ENCODE assay signal across 8 mouse cellular contexts in the genomic region with DNA sequence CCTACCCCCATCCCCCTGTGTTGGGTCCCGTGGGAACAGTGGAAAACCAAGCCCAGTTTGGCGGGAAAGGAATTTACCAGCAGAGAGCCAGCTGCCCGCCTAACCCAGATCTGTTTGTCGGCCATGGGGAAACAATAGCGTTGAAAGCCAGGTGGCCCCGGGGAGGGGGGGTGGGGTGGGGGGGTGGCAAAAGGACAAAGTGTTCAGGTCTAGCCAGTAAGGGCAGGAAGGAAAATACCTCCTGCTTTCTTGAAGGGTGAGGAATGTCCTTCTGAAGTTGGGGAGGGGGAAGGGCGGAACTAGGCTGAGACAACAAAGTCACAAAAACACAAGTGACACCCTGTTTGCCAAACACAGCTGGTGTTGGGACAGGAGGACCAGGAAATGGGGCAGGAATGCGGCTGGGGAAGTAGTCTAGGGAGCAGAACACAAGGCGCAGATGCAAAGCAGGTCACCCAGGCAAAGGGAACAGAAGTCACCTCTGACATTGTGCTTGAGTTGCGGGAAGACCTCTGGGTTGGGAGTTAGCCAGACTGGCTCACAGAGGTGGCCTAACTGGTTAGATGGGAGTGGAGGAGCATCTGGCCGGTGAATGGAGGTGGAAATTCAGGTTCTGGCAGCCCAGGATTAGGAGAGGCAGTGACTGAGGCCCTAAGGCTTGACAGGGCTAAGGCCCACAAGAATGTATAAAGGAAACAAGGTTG. TPM values are rescaled to one million over a fixed set of nuclear protein-coding genes. Genes with fewer than 3 reads are reported as not detected.
DNase-seq lines count a peak whose midpoint lies in the region; ATAC-seq lines count a peak whose summit lies in the region.

No protein-coding gene starts in this region.

- no peak for ATAC-seq in liver, embryonic 11.5 days (replicated peaks; ENCODE audit: low FRiP score)

- peak overlapping the region; percentile 61; the same call in 1 of the 2 replicates for H3K27ac ChIP-seq in brown adipose tissue, adult 24 weeks (replicated peaks; ENCODE audit: low read depth, low read length)
- H3K27ac ChIP-seq in liver, embryonic 11.5 days (ENCODE audit: low read depth, low read length): no peak overlapping the region

- no peak overlapping the region for H3K4me3 ChIP-seq in brown adipose tissue, adult 24 weeks (ENCODE audit: insufficient read depth, low read depth, low read length)
- no peak overlapping the region for H3K4me3 ChIP-seq in liver, embryonic 11.5 days (ENCODE audit: low read depth, low read length)

- peaks cover 2% of the 10 kb centered on the region; the same call in 1 of the 2 replicates for H3K4me1 ChIP-seq in brown adipose tissue, adult 24 weeks (ENCODE audit: control insufficient read depth, insufficient read depth, insufficient read length, low read length)
- H3K4me1 ChIP-seq in liver, embryonic 11.5 days (replicated peaks; ENCODE audit: control insufficient read depth, insufficient read depth, low read length): no peaks in the 10 kb centered on the region

- intact Hi-C loops in heart, postnatal 36 days (cut with DNase I): loop anchor here (1.0 to 5.0 kb wide), 5 partner anchors 108 to 309 kb away; no protein-coding TSS in a partner anchor

- WGBS in liver, embryonic 11.5 days: 45% methylated on average over 11 of the region's 11 CpGs

- H3K27me3 ChIP-seq in liver, embryonic 11.5 days (replicated peaks; ENCODE audit: control insufficient read depth, insufficient read depth, low read length): no peaks in the 10 kb centered on the region

- no peak overlapping the region for H3K4me2 ChIP-seq in liver, embryonic 11.5 days

- H3K9me3 ChIP-seq in liver, embryonic 11.5 days (ENCODE audit: control insufficient read depth, low read length): no peaks in the 10 kb centered on the region

- no peak overlapping the region for H3K9ac ChIP-seq in liver, embryonic 11.5 days (ENCODE audit: low read depth, low read length)

- no peaks in the 10 kb centered on the region for H3K36me3 ChIP-seq in liver, embryonic 11.5 days (ENCODE audit: control insufficient read depth, insufficient read depth, low read length)

- peak; percentile 2 for DNase-seq in adrenal gland, postnatal 25 days
- DNase-seq in adrenal gland, adult 2 months: no peak
- peak; percentile 31 to 36 for DNase-seq in heart, postnatal 36 days
- peak; percentile 82 to 88 for DNase-seq in lung, adult 18-20 months
- DNase-seq in neural tube, embryonic 10.5 days (ENCODE audit: extremely low spot score, low spot score): no peak
- no peak for DNase-seq in frontal cortex, postnatal 25 days (ENCODE audit: low spot score in 2 of 2)
- no peak for DNase-seq in liver, embryonic 11.5 days (ENCODE audit: low spot score)

RNA-seq across cellular contexts. Expression of a gene that starts 31.7 kb away (rescaled TPM):
- 10.0 and 10.1 TPM in 2 replicates for total RNA-seq in adrenal gland, postnatal 25 days (2021)
- 1 to 10 TPM; 2.7 to 5.4 TPM for total RNA-seq in adrenal gland, adult 2 months (2021)
- polyA plus RNA-seq in adrenal gland, adult 2 months (2012; rRNA removed): 1.8 and 2.3 TPM in 2 replicates
- polyA plus RNA-seq in brown adipose tissue, adult 24 weeks (2012; ENCODE audit: insufficient read depth, insufficient read length, missing spikeins): 0.58 TPM in 1 of 2 replicates, not detected in the other
- total RNA-seq in heart, postnatal 36 days (2021): 1 to 10 TPM in 1 of 2 experiments, under 1 TPM in 1; 0.87 to 1.3 TPM
- polyA plus RNA-seq in liver, embryonic 11.5 days (2014; fragmentation: Nextera tagmentation; extraction: Ambion mirVana): 50.9 and 55.8 TPM in 2 replicates

Comparison
In these comparisons a context has a peak if more than half of its experiments do, and no peak if none do; other contexts are left out.
1. DNase-seq: peak in adrenal gland, postnatal 25 days (single experiment), heart, postnatal 36 days (2 of 2) and lung, adult 18-20 months (2 of 2); none in adrenal gland, adult 2 months (single experiment), neural tube, embryonic 10.5 days (single experiment), frontal cortex, postnatal 25 days (0 of 2) and liver, embryonic 11.5 days (single experiment).